Mouse (Mus musculus) MEL (cell line): ENCODE results near the gene Ppil2.

Experiments
- CTCF ChIP-seq, 3 experiments: IDR thresholded peaks in 2 of 3; conservative IDR thresholded peaks in 1 of 3; 2 replicates each; pipeline ENCODE4 v1.5.1; 2011 to 2012; ENCODE audit warnings: low read length in 3 of 3, low read depth in 2 of 3, mild to moderate bottlenecking in 2 of 3, improper control_type of control experiment in 1 of 3, inconsistent platforms in 1 of 3, mixed read lengths in 1 of 3, moderate library complexity in 1 of 3; ENCODE audit not compliant: control insufficient read depth in 1 of 3, insufficient read depth in 1 of 3, poor library complexity in 1 of 3, severe bottlenecking in 1 of 3
- GABPA ChIP-seq: IDR thresholded peaks from 2 replicates; pipeline ENCODE4 v1.6.1; 2012; ENCODE audit warnings: low read depth, mild to moderate bottlenecking, inconsistent platforms, low read length, improper control_type of control experiment, moderate library complexity
- JUND ChIP-seq: IDR thresholded peaks from 2 replicates; pipeline ENCODE4 v1.6.1; 2011; ENCODE audit warnings: low read depth, mild to moderate bottlenecking, improper control_type of control experiment, low read length
- MAFK ChIP-seq: IDR thresholded peaks from 2 replicates; pipeline ENCODE4 v1.6.1; 2011; ENCODE audit warnings: low read depth, mild to moderate bottlenecking, low read length, improper control_type of control experiment, borderline replicate concordance
- MYB ChIP-seq: IDR thresholded peaks from 2 replicates; pipeline ENCODE4 v1.6.1; 2011; ENCODE audit warnings: mild to moderate bottlenecking, low read depth, low read length, improper control_type of control experiment
- POLR2A ChIP-seq, 2 experiments: IDR thresholded peaks; 2 replicates each; pipeline ENCODE4 v1.6.1; 2011 to 2012; ENCODE audit warnings: low read length in 2 of 2, mild to moderate bottlenecking in 2 of 2, control low read depth in 1 of 2, improper control_type of control experiment in 1 of 2, low read depth in 1 of 2, moderate library complexity in 1 of 2; ENCODE audit not compliant: control insufficient read depth in 1 of 2, insufficient read depth in 1 of 2, poor library complexity in 1 of 2
- POLR2AphosphoS2 ChIP-seq: IDR thresholded peaks from 2 replicates; pipeline ENCODE4 v1.6.1; 2011; ENCODE audit warnings: low read length, improper control_type of control experiment
- RCOR1 ChIP-seq: IDR thresholded peaks from 2 replicates; pipeline ENCODE4 v1.6.1; 2012; ENCODE audit warnings: low read depth, mild to moderate bottlenecking, inconsistent platforms, low read length, improper control_type of control experiment
- SIN3A ChIP-seq: IDR thresholded peaks from 2 replicates; pipeline ENCODE4 v1.6.1; 2012; ENCODE audit warnings: low read length, improper control_type of control experiment, inconsistent platforms
- USF1 ChIP-seq: IDR thresholded peaks from 2 replicates; pipeline ENCODE4 v1.6.1; 2014; ENCODE audit warnings: low read depth, mild to moderate bottlenecking, inconsistent platforms, low read length, improper control_type of control experiment, moderate library complexity

- TF ChIP-seq MAFK (no peak), GABPA (no peak), POLR2AphosphoS2 (no peak), CTCF (IDR thresholded peaks at IDR 0.05 in 2 of 3, conservative IDR thresholded peaks at IDR 0.05 in 1 of 3; ENCODE audit: control insufficient read depth in 1 of 3, insufficient read depth in 1 of 3, low read depth in 2 of 3, low read length in 3 of 3, poor library complexity in 1 of 3, severe bottlenecking in 1 of 3) (no peak), POLR2A (IDR thresholded peaks at IDR 0.05; ENCODE audit: control insufficient read depth in 1 of 2, insufficient read depth in 1 of 2, low read depth in 1 of 2, low read length in 2 of 2, poor library complexity in 1 of 2) (no peak), RCOR1 (no peak), SIN3A (no peak), MYB (no peak), JUND (no peak), USF1 (no peak)
These were observed 21.8 kb upstream of the Ppil2 start for GRCm38 (mm10) chr16:17132906-17133200.
